Mouse (Mus musculus): Measurements from ENCODE around the gene Ap3d1. TPM values are rescaled to one million over a fixed set of nuclear protein-coding genes. Genes with fewer than 3 reads are reported as not detected.

Gene Ap3d1
- polyA plus RNA-seq, 2 experiments: 20.1 to 26.2 TPM

GRCm38 (mm10) chr10:80683647-80684046 lies 58.4 kb downstream of the Ap3d1 start:
- H3K27ac ChIP-seq: peak overlapping the region; percentile 96
- 96% methylated on average over 1 of the region's 1 CpGs for WGBS (ENCODE audit: insufficient replicate concordance)
- peaks cover 38 to 41% of the 10 kb centered on the region in 2 experiments for H3K4me1 ChIP-seq (replicated peaks; ENCODE audit: control insufficient read depth in 2 of 2, insufficient read depth in 2 of 2, low read length in 1 of 2)

GRCm38 (mm10) chr10:80682003-80682402 lies 60.1 kb downstream of the Ap3d1 start:
- Histone ChIP-seq H3K36me3 (replicated peaks; ENCODE audit: control insufficient read depth, insufficient read depth, low read depth) (peaks cover 14% of the 10 kb centered on the region), H3K4me1 (replicated peaks; ENCODE audit: control insufficient read depth in 2 of 2, insufficient read depth in 2 of 2, low read length in 1 of 2) (peaks cover 54 to 58% of the 10 kb centered on the region in 2 experiments), H3K9ac (replicated peaks) (no peak overlapping the region), H3K4me2 (ENCODE audit: low read depth) (no peak overlapping the region), H3K27me3 (ENCODE audit: control insufficient read depth, insufficient read depth, low read length) (no peaks in the 10 kb centered on the region), H3K4me3 (ENCODE audit: insufficient read depth in 1 of 2, low read depth in 2 of 2, low read length in 2 of 2) (no peak overlapping the region), H3K27ac (no peak overlapping the region; the same call in 1 of the 2 replicates), H3K9me3 (ENCODE audit: control insufficient read depth, low read length) (no peaks in the 10 kb centered on the region)
- TF ChIP-seq CTCF (IDR thresholded peaks at IDR 0.05; ENCODE audit: low read depth) (no peak), EP300 (IDR thresholded peaks at IDR 0.05; ENCODE audit: low read depth) (no peak)
- DNase-seq (ENCODE audit: low read depth in 3 of 3, low spot score in 3 of 3) (no peak), ATAC-seq (ENCODE audit: insufficient read depth) (no peak)
- WGBS (ENCODE audit: insufficient replicate concordance): 77% methylated on average over 6 of the region's 6 CpGs

More at GRCm38 (mm10) chr10:80683647-80684046, 58.4 kb downstream of the Ap3d1 start:
- Histone ChIP-seq H3K36me3 (replicated peaks; ENCODE audit: control insufficient read depth, insufficient read depth, low read depth) (peaks cover 17% of the 10 kb centered on the region), H3K4me2 (ENCODE audit: low read depth) (no peak overlapping the region), H3K4me3 (ENCODE audit: insufficient read depth in 1 of 2, low read depth in 2 of 2, low read length in 2 of 2) (no peak overlapping the region), H3K9me3 (ENCODE audit: control insufficient read depth, low read length) (no peaks in the 10 kb centered on the region), H3K27me3 (ENCODE audit: control insufficient read depth, insufficient read depth, low read length) (no peaks in the 10 kb centered on the region), H3K9ac (replicated peaks) (0 out of 2 replicates have a peak overlapping the region, but pooled peaks have one; percentile 9)
- TF ChIP-seq EP300 (IDR thresholded peaks at IDR 0.05; ENCODE audit: low read depth) (no peak), CTCF (IDR thresholded peaks at IDR 0.05; ENCODE audit: low read depth) (no peak)
- no peak for ATAC-seq (ENCODE audit: insufficient read depth)
- DNase-seq (ENCODE audit: low read depth in 3 of 3, low spot score in 3 of 3): no peak

- Histone ChIP-seq H3K4me1 (replicated peaks; ENCODE audit: control insufficient read depth in 2 of 2, insufficient read depth in 2 of 2, low read length in 1 of 2) (peaks cover 50 to 51% of the 10 kb centered on the region in 2 experiments), H3K27ac (peak overlapping the region; percentile 100), H3K9me3 (ENCODE audit: control insufficient read depth, low read length) (no peaks in the 10 kb centered on the region), H3K36me3 (replicated peaks; ENCODE audit: control insufficient read depth, insufficient read depth, low read depth) (no peaks in the 10 kb centered on the region; the same call in none of the 2 replicates), H3K4me3 (ENCODE audit: insufficient read depth in 1 of 2, low read depth in 2 of 2, low read length in 2 of 2) (no peak overlapping the region), H3K4me2 (ENCODE audit: low read depth) (no peak overlapping the region), H3K27me3 (ENCODE audit: control insufficient read depth, insufficient read depth, low read length) (no peaks in the 10 kb centered on the region), H3K9ac (replicated peaks) (no peak overlapping the region)
- TF ChIP-seq EP300 (IDR thresholded peaks at IDR 0.05; ENCODE audit: low read depth): no peak
- TF ChIP-seq CTCF (IDR thresholded peaks at IDR 0.05; ENCODE audit: low read depth): no peak
- WGBS (ENCODE audit: insufficient replicate concordance): 65% methylated on average over 2 of the region's 2 CpGs
- ATAC-seq (ENCODE audit: insufficient read depth) (no peak), DNase-seq (ENCODE audit: low read depth in 3 of 3, low spot score in 3 of 3) (no peak)
These were observed 61.8 kb downstream of the Ap3d1 start for GRCm38 (mm10) chr10:80680260-80680696.

- peak overlapping the region; percentile 16 for H3K9ac ChIP-seq (replicated peaks)
- no peaks in the 10 kb centered on the region; the same call in none of the 2 replicates for H3K36me3 ChIP-seq (replicated peaks; ENCODE audit: control insufficient read depth, insufficient read depth, low read depth)
- DNase-seq (ENCODE audit: low read depth in 3 of 3, low spot score in 3 of 3) (no peak), ATAC-seq (ENCODE audit: insufficient read depth) (no peak)
- H3K4me1 ChIP-seq (replicated peaks; ENCODE audit: control insufficient read depth in 2 of 2, insufficient read depth in 2 of 2, low read length in 1 of 2): peaks cover 46 to 48% of the 10 kb centered on the region in 2 experiments
- peak overlapping the region; percentile 100 for H3K27ac ChIP-seq
- H3K4me2 ChIP-seq (ENCODE audit: low read depth): peak overlapping the region; percentile 98
- H3K4me3 ChIP-seq (ENCODE audit: insufficient read depth in 1 of 2, low read depth in 2 of 2, low read length in 2 of 2): no peak overlapping the region
- WGBS (ENCODE audit: insufficient replicate concordance): 54% methylated on average over 9 of the region's 9 CpGs
- H3K9me3 ChIP-seq (ENCODE audit: control insufficient read depth, low read length): no peaks in the 10 kb centered on the region
- H3K27me3 ChIP-seq (ENCODE audit: control insufficient read depth, insufficient read depth, low read length): no peaks in the 10 kb centered on the region
- TF ChIP-seq EP300 (IDR thresholded peaks at IDR 0.05; ENCODE audit: low read depth): no peak
- no peak for TF ChIP-seq CTCF (IDR thresholded peaks at IDR 0.05; ENCODE audit: low read depth)
These were observed 62.4 kb downstream of the Ap3d1 start for GRCm38 (mm10) chr10:80679556-80680259.

- WGBS (ENCODE audit: insufficient replicate concordance): 13% methylated on average over 10 of the region's 10 CpGs
- TF ChIP-seq CTCF (IDR thresholded peaks at IDR 0.05; ENCODE audit: low read depth) (no peak), EP300 (IDR thresholded peaks at IDR 0.05; ENCODE audit: low read depth) (no peak; the same call in 1 of the 2 replicates)
- Histone ChIP-seq H3K9ac (replicated peaks) (peak overlapping the region; percentile 98), H3K27ac (peak overlapping the region; percentile 100), H3K27me3 (ENCODE audit: control insufficient read depth, insufficient read depth, low read length) (no peaks in the 10 kb centered on the region), H3K4me1 (replicated peaks; ENCODE audit: control insufficient read depth in 2 of 2, insufficient read depth in 2 of 2, low read length in 1 of 2) (peaks cover 44 to 46% of the 10 kb centered on the region in 2 experiments), H3K36me3 (replicated peaks; ENCODE audit: control insufficient read depth, insufficient read depth, low read depth) (no peaks in the 10 kb centered on the region; the same call in none of the 2 replicates), H3K4me2 (ENCODE audit: low read depth) (peak overlapping the region; percentile 98), H3K9me3 (ENCODE audit: control insufficient read depth, low read length) (no peaks in the 10 kb centered on the region), H3K4me3 (ENCODE audit: insufficient read depth in 1 of 2, low read depth in 2 of 2, low read length in 2 of 2) (peak overlapping the region; percentile 65 to 98; a peak in 3 of 4 replicates)
- DNase-seq (ENCODE audit: low read depth in 3 of 3, low spot score in 3 of 3): no peak
- ATAC-seq (ENCODE audit: insufficient read depth): no peak
These were observed 63.3 kb downstream of the Ap3d1 start for GRCm38 (mm10) chr10:80678601-80679377.
